Mouse (Mus musculus) left cerebral cortex, adult 11 months (tissue): Measurements from ENCODE around the gene Crtc2.
"Not testable (repeated sequence)": the region's sequence is repeated elsewhere in the genome, so short reads cannot be mapped to it uniquely, and the experiment has no call there.

Experiments
- DNase-seq: peaks from one replicate; pipeline ENCODE4 v3.0.0; 2022; ENCODE audit warnings: low spot score

Gene Crtc2

GRCm38 (mm10) chr3:90266901-90267775 lies 13.2 kb downstream of the Crtc2 start:
- DNase-seq, result no peak

GRCm38 (mm10) chr3:90268190-90268589 lies 14.2 kb downstream of the Crtc2 start:
- DNase-seq, result no peak

- no peak for DNase-seq
Measured at GRCm38 (mm10) chr3:90268971-90269370, 15.0 kb downstream of the Crtc2 start.

GRCm38 (mm10) chr3:90270784-90271183 lies 16.8 kb downstream of the Crtc2 start:
- DNase-seq, result no peak

GRCm38 (mm10) chr3:90272170-90272569 lies 18.2 kb downstream of the Crtc2 start:
- DNase-seq, result no peak

- no peak for DNase-seq
Measured at GRCm38 (mm10) chr3:90273855-90274254, 19.9 kb downstream of the Crtc2 start.

- no peak for DNase-seq
Measured at GRCm38 (mm10) chr3:90275286-90275685, 21.3 kb downstream of the Crtc2 start.

GRCm38 (mm10) chr3:90276858-90277257 lies 22.9 kb downstream of the Crtc2 start:
- no peak for DNase-seq

GRCm38 (mm10) chr3:90277793-90278192 lies 23.8 kb downstream of the Crtc2 start:
- no peak for DNase-seq

- DNase-seq, result no peak
Measured at GRCm38 (mm10) chr3:90278211-90278610, 24.2 kb downstream of the Crtc2 start.

GRCm38 (mm10) chr3:90279216-90279615 lies 25.3 kb downstream of the Crtc2 start:
- DNase-seq, result no peak

GRCm38 (mm10) chr3:90279743-90280142 lies 25.8 kb downstream of the Crtc2 start:
- DNase-seq, result no peak

- DNase-seq, result no peak
Measured at GRCm38 (mm10) chr3:90280708-90281107, 26.7 kb downstream of the Crtc2 start.

- DNase-seq, result no peak
Measured at GRCm38 (mm10) chr3:90284150-90284549, 30.2 kb downstream of the Crtc2 start.

- DNase-seq, result not testable (repeated sequence)
Measured at GRCm38 (mm10) chr3:90289403-90289802, 35.4 kb downstream of the Crtc2 start.

- DNase-seq, result no peak
Measured at GRCm38 (mm10) chr3:90290602-90291001, 36.6 kb downstream of the Crtc2 start.

GRCm38 (mm10) chr3:90291982-90292344 lies 38.0 kb downstream of the Crtc2 start:
- no peak for DNase-seq

- DNase-seq, result peak; percentile 100
Measured at GRCm38 (mm10) chr3:90292345-90293275, 38.6 kb downstream of the Crtc2 start, which contains the start of gene Gatad2b. TSS of gene Gatad2b (plus strand) at chr3:90293178.

- peak; percentile 25 for DNase-seq
Measured at GRCm38 (mm10) chr3:90293352-90294063, 39.5 kb downstream of the Crtc2 start.

GRCm38 (mm10) chr3:90294064-90294440 lies 40.1 kb downstream of the Crtc2 start:
- no peak for DNase-seq

GRCm38 (mm10) chr3:90294651-90295050 lies 40.7 kb downstream of the Crtc2 start:
- no peak for DNase-seq

GRCm38 (mm10) chr3:90305801-90306200 lies 51.8 kb downstream of the Crtc2 start:
- no peak for DNase-seq
